ENCODE assay signal across 8 mouse cellular contexts in genomic region chr2:129699484-129700158, GRCm38 (mm10). TPM values are rescaled to one million over a fixed set of nuclear protein-coding genes. Genes with fewer than 3 reads are reported as not detected.
DNase-seq lines count a peak whose midpoint lies in the region; ATAC-seq and TF ChIP-seq lines count a peak whose summit lies in the region.

Pdyn (minus strand) TSS chr2:129699844.

- ATAC-seq in limb, embryonic 13.5 days (ENCODE audit: low FRiP score, low read depth) = no peak
- ATAC-seq in cerebellum, adult (ENCODE audit: insufficient number of reproducible peaks, low FRiP score, low TSS enrichment) = no peak

- no peaks in the 10 kb centered on the region for H3K36me3 ChIP-seq in E14TG2a.4 (ENCODE audit: insufficient read depth, low read length)
- no peaks in the 10 kb centered on the region for H3K36me3 ChIP-seq in limb, embryonic 13.5 days

- TF ChIP-seq CTCF in E14TG2a.4 (conservative IDR thresholded peaks at IDR 0.05; ENCODE audit: low read length) = peak; percentile 9; the same call in 1 of the 2 replicates

- WGBS in limb, embryonic 13.5 days = 8% methylated on average over 20 of the region's 20 CpGs

- H3K4me2 ChIP-seq in limb, embryonic 13.5 days (replicated peaks) = peak within 1 kb of the TSS; percentile 38

- no peaks in the 10 kb centered on the region for H3K9me3 ChIP-seq in E14TG2a.4 (ENCODE audit: low read length)
- no peaks in the 10 kb centered on the region for H3K9me3 ChIP-seq in limb, embryonic 13.5 days

- peak; percentile 58 to 63 for DNase-seq in cerebellum, postnatal 10 days
- no peak for DNase-seq in cerebellum, adult 18-20 months
- DNase-seq in forelimb bud, embryonic 11.5 days (ENCODE audit: low read depth, low spot score) = peak; percentile 13
- no peak for DNase-seq in adrenal gland, postnatal 4 days (ENCODE audit: low spot score in 2 of 2)
- DNase-seq in kidney, adult 9 months = no peak

- H3K4me3 ChIP-seq in E14TG2a.4 (replicated peaks; ENCODE audit: low read length) = peak within 1 kb of the TSS; percentile 58
- 0 out of 2 replicates have a peak within 1 kb of the TSS, but pooled peaks have one; percentile 6 for H3K4me3 ChIP-seq in limb, embryonic 13.5 days

- H3K27me3 ChIP-seq in E14TG2a.4 (ENCODE audit: insufficient read depth, low read length) = peaks cover 46% of the 10 kb centered on the region
- peaks cover 55% of the 10 kb centered on the region for H3K27me3 ChIP-seq in limb, embryonic 13.5 days

- peaks cover 55% of the 10 kb centered on the region for H3K4me1 ChIP-seq in E14TG2a.4 (replicated peaks; ENCODE audit: low read depth, low read length)
- H3K4me1 ChIP-seq in limb, embryonic 13.5 days = 0 out of 2 replicates have a peak, but pooled peaks cover 4% of the 10 kb centered on the region

- no peak within 1 kb of the TSS for H3K27ac ChIP-seq in limb, embryonic 13.5 days

- H3K9ac ChIP-seq in limb, embryonic 13.5 days = peak within 1 kb of the TSS; percentile 25; the same call in 1 of the 2 replicates

RNA-seq across cellular contexts. Expression of gene Pdyn, which starts in this region (rescaled TPM):
- polyA plus RNA-seq in limb, embryonic 13.5 days (2015; fragmentation: Nextera tagmentation; extraction: Ambion mirVana) = 0.27 and 0.79 TPM in 2 replicates
- total RNA-seq in adrenal gland, postnatal 4 days (2021) = under 1 TPM; 0.56 to 0.73 TPM

Comparison
In these comparisons a context has a peak if more than half of its experiments do, and no peak if none do; other contexts are left out.
1. DNase-seq: peak in cerebellum, postnatal 10 days (2 of 2) and forelimb bud, embryonic 11.5 days (single experiment); none in cerebellum, adult 18-20 months (0 of 2), adrenal gland, postnatal 4 days (0 of 2) and kidney, adult 9 months (single experiment).